Mouse (Mus musculus): ENCODE results near the gene Arl10. TPM values are rescaled to one million over a fixed set of nuclear protein-coding genes. Genes with fewer than 3 reads are reported as not detected.

The Arl10 gene
- polyA plus RNA-seq, 1 experiment: not detected

- TF ChIP-seq CTCF (IDR thresholded peaks at IDR 0.05; ENCODE audit: insufficient read depth, low read depth, low read length): no peak
- no peak for TF ChIP-seq POLR2A (IDR thresholded peaks at IDR 0.05; ENCODE audit: insufficient read depth, low read depth, low read length)
- Histone ChIP-seq H3K4me1 (ENCODE audit: control insufficient read depth, insufficient read depth, low read length) (peaks cover 4% of the 10 kb centered on the region), H3K27ac (ENCODE audit: insufficient read depth, low read depth, low read length) (no peak overlapping the region), H3K4me3 (ENCODE audit: insufficient read depth, low read depth, low read length) (no peak overlapping the region)
- WGBS: 74% methylated on average over 4 of the region's 4 CpGs
These were observed 2.2 kb upstream of the Arl10 start for GRCm38 (mm10) chr13:54572621-54573020.

DNA sequence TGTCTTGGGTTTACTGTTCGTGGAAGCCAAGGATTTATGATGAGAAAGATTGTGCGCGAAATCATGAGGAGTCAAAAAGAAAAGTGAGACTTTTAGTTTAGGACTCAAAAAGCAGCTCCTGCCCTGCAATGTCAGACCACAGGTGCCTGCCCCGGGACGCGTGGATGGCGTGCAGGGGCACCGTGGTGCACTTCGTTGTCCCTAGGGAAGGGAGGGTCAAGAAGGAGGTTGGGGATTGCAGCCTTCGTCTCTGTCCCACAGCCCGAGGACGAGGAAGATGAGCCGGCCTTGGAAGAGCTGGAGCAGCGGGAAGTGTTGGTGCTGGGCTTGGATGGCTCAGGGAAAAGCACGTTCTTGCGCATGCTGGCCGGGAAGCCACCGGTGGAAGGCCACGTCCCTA, 674 bp downstream of the Arl10 start:
- no peak for TF ChIP-seq CTCF (IDR thresholded peaks at IDR 0.05; ENCODE audit: insufficient read depth, low read depth, low read length)
- TF ChIP-seq POLR2A (IDR thresholded peaks at IDR 0.05; ENCODE audit: insufficient read depth, low read depth, low read length): no peak
- Histone ChIP-seq H3K4me1 (ENCODE audit: control insufficient read depth, insufficient read depth, low read length) (peaks cover 4% of the 10 kb centered on the region), H3K27ac (ENCODE audit: insufficient read depth, low read depth, low read length) (no peak overlapping the region), H3K4me3 (ENCODE audit: insufficient read depth, low read depth, low read length) (peak overlapping the region; percentile 79)
- WGBS: 2% methylated on average over 19 of the region's 19 CpGs

DNA sequence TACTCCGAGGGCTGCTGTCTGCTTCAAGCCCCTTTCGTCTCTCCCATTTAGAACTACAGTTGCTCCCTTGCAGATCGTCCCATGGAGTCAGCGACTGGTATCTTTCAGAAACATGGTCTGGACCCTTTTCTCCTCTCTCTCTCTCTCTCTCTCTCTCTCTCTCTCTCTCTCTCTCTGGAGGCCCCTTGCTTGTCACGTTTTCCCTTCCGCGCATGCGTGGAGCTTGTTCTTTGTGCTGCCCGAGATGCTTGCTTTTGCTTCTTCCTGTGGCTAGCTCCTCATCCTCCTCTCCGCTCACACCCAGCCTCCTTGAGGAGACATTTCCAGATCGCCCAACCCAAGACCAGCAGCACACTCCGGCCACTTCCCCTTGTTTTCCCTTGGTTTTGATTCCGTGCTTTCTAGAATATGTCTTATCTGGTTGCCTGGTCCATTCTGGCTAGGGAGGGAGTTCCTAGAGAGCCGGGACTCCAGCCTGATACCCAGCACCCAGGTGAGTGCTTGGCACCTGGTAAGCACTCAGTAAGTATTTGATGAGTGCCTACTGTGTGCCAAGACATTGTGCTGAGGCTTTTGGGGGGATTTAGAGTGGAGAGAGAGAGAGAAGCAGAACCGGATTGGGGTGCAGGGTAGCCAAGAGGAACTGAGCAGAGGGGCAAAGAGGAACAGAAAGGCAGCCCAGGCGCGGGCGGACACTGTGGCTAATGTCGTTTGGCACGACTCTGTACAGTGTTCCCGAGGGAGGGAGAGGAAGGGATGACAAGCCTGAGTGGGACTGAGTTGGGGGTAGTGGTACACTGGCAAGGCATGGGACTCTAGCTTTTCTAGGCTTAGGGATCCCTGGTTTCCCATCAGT, 3.1 kb downstream of the Arl10 start:
- no peak overlapping the region for H3K4me3 ChIP-seq (ENCODE audit: insufficient read depth, low read depth, low read length)
- no peak for TF ChIP-seq POLR2A (IDR thresholded peaks at IDR 0.05; ENCODE audit: insufficient read depth, low read depth, low read length)
- no peak for TF ChIP-seq CTCF (IDR thresholded peaks at IDR 0.05; ENCODE audit: insufficient read depth, low read depth, low read length)
- peaks cover 4% of the 10 kb centered on the region for H3K4me1 ChIP-seq (ENCODE audit: control insufficient read depth, insufficient read depth, low read length)
- WGBS: 82% methylated on average over 21 of the region's 21 CpGs
- H3K27ac ChIP-seq (ENCODE audit: insufficient read depth, low read depth, low read length): no peak overlapping the region

DNA sequence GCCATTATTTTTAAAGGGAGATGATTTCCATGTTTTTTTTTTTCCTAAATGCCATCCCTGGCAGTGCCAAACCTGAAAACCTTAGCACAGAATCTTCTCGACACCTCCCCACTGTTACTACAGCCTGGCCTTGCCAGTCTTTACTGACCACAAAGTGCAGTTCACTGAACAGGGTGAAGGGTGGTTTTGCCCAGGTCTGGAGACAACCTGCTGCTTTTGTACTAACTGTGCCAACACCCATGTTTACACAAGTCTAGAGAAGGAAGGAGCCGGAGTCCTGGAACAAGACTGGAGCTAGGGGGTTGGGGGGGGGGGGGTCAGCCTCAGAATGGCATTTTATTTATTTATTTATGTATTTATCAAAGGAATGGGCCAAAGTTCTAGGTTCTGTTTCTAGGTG, 6.6 kb downstream of the Arl10 start:
- Histone ChIP-seq H3K27ac (ENCODE audit: insufficient read depth, low read depth, low read length) (no peak overlapping the region), H3K4me1 (ENCODE audit: control insufficient read depth, insufficient read depth, low read length) (no peaks in the 10 kb centered on the region), H3K4me3 (ENCODE audit: insufficient read depth, low read depth, low read length) (no peak overlapping the region)
- TF ChIP-seq CTCF (IDR thresholded peaks at IDR 0.05; ENCODE audit: insufficient read depth, low read depth, low read length) (no peak), POLR2A (IDR thresholded peaks at IDR 0.05; ENCODE audit: insufficient read depth, low read depth, low read length) (no peak)
- WGBS: 75% methylated on average over 2 of the region's 2 CpGs

GRCm38 (mm10) chr13:54582126-54582525, 7.3 kb downstream of the Arl10 start:
- Histone ChIP-seq H3K27ac (ENCODE audit: insufficient read depth, low read depth, low read length) (no peak overlapping the region), H3K4me1 (ENCODE audit: control insufficient read depth, insufficient read depth, low read length) (no peaks in the 10 kb centered on the region), H3K4me3 (ENCODE audit: insufficient read depth, low read depth, low read length) (no peak overlapping the region)
- no peak for TF ChIP-seq CTCF (IDR thresholded peaks at IDR 0.05; ENCODE audit: insufficient read depth, low read depth, low read length)
- no peak for TF ChIP-seq POLR2A (IDR thresholded peaks at IDR 0.05; ENCODE audit: insufficient read depth, low read depth, low read length)
- 31% methylated on average over 10 of the region's 10 CpGs for WGBS

- H3K4me1 ChIP-seq (ENCODE audit: control insufficient read depth, insufficient read depth, low read length): no peaks in the 10 kb centered on the region
- no peak overlapping the region for H3K4me3 ChIP-seq (ENCODE audit: insufficient read depth, low read depth, low read length)
- no peak for TF ChIP-seq CTCF (IDR thresholded peaks at IDR 0.05; ENCODE audit: insufficient read depth, low read depth, low read length)
- no peak for TF ChIP-seq POLR2A (IDR thresholded peaks at IDR 0.05; ENCODE audit: insufficient read depth, low read depth, low read length)
- H3K27ac ChIP-seq (ENCODE audit: insufficient read depth, low read depth, low read length): no peak overlapping the region
- WGBS: 91% methylated on average over 5 of the region's 5 CpGs
These were observed 8.0 kb downstream of the Arl10 start for GRCm38 (mm10) chr13:54582860-54583259.

DNA sequence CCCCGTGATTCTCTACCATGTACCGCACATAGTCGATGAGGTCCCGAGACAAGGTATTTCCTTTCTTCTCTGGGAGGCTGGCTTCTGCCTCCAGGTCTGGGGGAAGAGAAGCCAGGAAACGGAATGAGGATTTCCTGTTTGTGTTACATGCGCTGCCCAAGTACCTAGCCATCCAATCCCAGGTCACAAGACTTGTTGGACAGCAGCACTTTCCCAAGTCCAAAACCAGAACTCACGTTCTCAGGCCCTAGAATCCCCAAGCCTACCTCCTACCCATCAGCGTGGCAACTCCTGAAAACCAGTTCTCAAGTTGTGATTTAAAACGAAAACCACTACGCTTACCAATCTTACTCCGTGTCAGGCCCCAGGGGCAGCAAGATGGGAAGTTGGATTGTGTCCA, 11.0 kb downstream of the Arl10 start:
- H3K4me1 ChIP-seq (ENCODE audit: control insufficient read depth, insufficient read depth, low read length): no peaks in the 10 kb centered on the region
- no peak for TF ChIP-seq CTCF (IDR thresholded peaks at IDR 0.05; ENCODE audit: insufficient read depth, low read depth, low read length)
- WGBS: 94% methylated on average over 11 of the region's 11 CpGs
- H3K4me3 ChIP-seq (ENCODE audit: insufficient read depth, low read depth, low read length): no peak overlapping the region
- no peak overlapping the region for H3K27ac ChIP-seq (ENCODE audit: insufficient read depth, low read depth, low read length)

GRCm38 (mm10) chr13:54589414-54589995, 14.7 kb downstream of the Arl10 start:
- WGBS: 1% methylated on average over 24 of the region's 24 CpGs
- peak overlapping the region; percentile 84 for H3K4me3 ChIP-seq (ENCODE audit: insufficient read depth, low read depth, low read length)
- 0 out of 2 replicates have a peak, but pooled peaks have one; percentile 4 for TF ChIP-seq POLR2A (IDR thresholded peaks at IDR 0.05; ENCODE audit: insufficient read depth, low read depth, low read length)
- no peak for TF ChIP-seq CTCF (IDR thresholded peaks at IDR 0.05; ENCODE audit: insufficient read depth, low read depth, low read length)
- H3K27ac ChIP-seq (ENCODE audit: insufficient read depth, low read depth, low read length): no peak overlapping the region
- peaks cover 3% of the 10 kb centered on the region; the same call in 1 of the 2 replicates for H3K4me1 ChIP-seq (ENCODE audit: control insufficient read depth, insufficient read depth, low read length)

Measured in olfactory bulb, adult 2 months (tissue).